Mouse (Mus musculus) liver, postnatal 0 days (tissue): ENCODE results near the gene Olfr1263. TPM values are rescaled to one million over a fixed set of nuclear protein-coding genes. Genes with fewer than 3 reads are reported as not detected.

Source experiments
- ATAC-seq: fragments of 200-750 bp; cut with Nextera tagmentation; 2 replicates; pipeline ENCODE4 v1.8.0; 2017; ENCODE audit warnings: mild to moderate bottlenecking, moderate library complexity
- DNase-seq: peaks from one replicate; pipeline ENCODE4 v3.0.0-alpha.2; 2016
- H3K27ac ChIP-seq: fragments of 300-500 bp; sonication (generic); 2 replicates; pipeline ENCODE4 v1.5.1; 2014; ENCODE audit warnings: antibody characterized with exemption, moderate library complexity, mild to moderate bottlenecking, low read depth
- H3K27me3 ChIP-seq: fragments of 300-500 bp; sonication (generic); 2 replicates; pipeline ENCODE4 v1.6.1; 2014; ENCODE audit warnings: low read length, control low read depth, mixed read lengths; ENCODE audit not compliant: insufficient read depth
- H3K36me3 ChIP-seq: fragments of 300-500 bp; sonication (generic); replicated peaks from 2 replicates; pipeline ENCODE4 v1.6.1; 2014; ENCODE audit warnings: mild to moderate bottlenecking, control low read depth, low read length, moderate library complexity, mixed read lengths; ENCODE audit not compliant: insufficient read depth
- H3K4me1 ChIP-seq: fragments of 300-500 bp; sonication (generic); 2 replicates; pipeline ENCODE4 v1.6.1; 2014; ENCODE audit warnings: antibody characterized with exemption, mild to moderate bottlenecking, control low read depth; ENCODE audit not compliant: insufficient read depth
- H3K4me2 ChIP-seq: fragments of 300-500 bp; sonication (generic); 2 replicates; pipeline ENCODE4 v1.6.1; 2014; ENCODE audit warnings: low read depth, mild to moderate bottlenecking, low read length, moderate library complexity, mixed read lengths
- H3K4me3 ChIP-seq: fragments of 300-500 bp; sonication (generic); 2 replicates; pipeline ENCODE4 v1.5.1; 2014; ENCODE audit warnings: low read depth, low read length
- H3K9ac ChIP-seq: fragments of 300-500 bp; sonication (generic); replicated peaks from 2 replicates; pipeline ENCODE4 v1.6.1; 2014; ENCODE audit warnings: mild to moderate bottlenecking, moderate library complexity
- H3K9me3 ChIP-seq: fragments of 300-500 bp; sonication (generic); 2 replicates; pipeline ENCODE4 v1.6.1; 2016; ENCODE audit warnings: mild to moderate bottlenecking, control low read depth, low read length, mixed read lengths
- CTCF ChIP-seq: sonication (generic); IDR thresholded peaks from 2 replicates; pipeline ENCODE4 v1.5.1; 2016; ENCODE audit warnings: antibody characterized with exemption, low read depth
- EP300 ChIP-seq: IDR thresholded peaks from 2 replicates; pipeline ENCODE4 v1.6.1; 2016; ENCODE audit warnings: antibody characterized with exemption, low read depth, mild to moderate bottlenecking
- polyA plus RNA-seq: library from polyadenylated mRNA; unstranded; fragments of >200 nt; fragmentation: Nextera tagmentation; extraction: Ambion mirVana; gene quantifications from 2 replicates; pipeline ENCODE4 v1.2.1, GENCODE M21; 2015

Olfr1263 gene
- polyA plus RNA-seq, 1 experiment from 2014 or later: not detected

GRCm38 (mm10) chr2:90063494-90063893, 51.6 kb downstream of the Olfr1263 start, which contains the start of gene Olfr140:
Gene Olfr140 (minus strand): TSS chr2:90063594.
- no peak for ATAC-seq
- no peaks in the 10 kb centered on the region for H3K4me1 ChIP-seq
- H3K9ac ChIP-seq: no peak within 1 kb of the TSS
- no peaks in the 10 kb centered on the region for H3K27me3 ChIP-seq
- DNase-seq: no peak
- H3K36me3 ChIP-seq: no peaks in the 10 kb centered on the region
- no peak within 1 kb of the TSS for H3K4me3 ChIP-seq
- no peak for TF ChIP-seq CTCF
- TF ChIP-seq EP300: no peak
- H3K9me3 ChIP-seq: no peaks in the 10 kb centered on the region
- no peak within 1 kb of the TSS for H3K4me2 ChIP-seq
- no peak within 1 kb of the TSS for H3K27ac ChIP-seq

Other genes with a start within 250 kb of the Olfr1263 start
- gene Olfr1254, start 218.5 kb upstream of the Olfr1263 start, polyA plus RNA-seq: not detected in 2 replicates
- gene Olfr1255, start 200.1 kb upstream of the Olfr1263 start, polyA plus RNA-seq: not detected in 2 replicates
- not detected in 2 replicates for gene Olfr1256, start 170.6 kb upstream of the Olfr1263 start, polyA plus RNA-seq
- gene Olfr48, start 163.9 kb upstream of the Olfr1263 start, polyA plus RNA-seq: not detected in 2 replicates
- not detected in 2 replicates for gene Olfr1257, start 133.7 kb upstream of the Olfr1263 start, polyA plus RNA-seq
- not detected in 2 replicates for gene Olfr1258, start 84.8 kb upstream of the Olfr1263 start, polyA plus RNA-seq
- gene Olfr1259, start 63.5 kb upstream of the Olfr1263 start, polyA plus RNA-seq: not detected in 2 replicates
- gene Olfr1260, start 37.8 kb upstream of the Olfr1263 start, polyA plus RNA-seq: not detected in 2 replicates
- gene Olfr1261, start 20.9 kb upstream of the Olfr1263 start, polyA plus RNA-seq: not detected in 2 replicates
- not detected in 2 replicates for gene Olfr1262, start 12.0 kb upstream of the Olfr1263 start, polyA plus RNA-seq
- gene Olfr1264, start 13.4 kb downstream of the Olfr1263 start, polyA plus RNA-seq: not detected in 2 replicates
- gene Olfr1265, start 23.2 kb downstream of the Olfr1263 start, polyA plus RNA-seq: not detected in 2 replicates
- gene Olfr140, start 51.5 kb downstream of the Olfr1263 start, polyA plus RNA-seq: not detected in 2 replicates
- not detected in 2 replicates for gene Olfr1269, start 109.3 kb downstream of the Olfr1263 start, polyA plus RNA-seq
- gene Olfr32, start 130.2 kb downstream of the Olfr1263 start, polyA plus RNA-seq: not detected in 2 replicates
- gene Olfr1270, start 141.0 kb downstream of the Olfr1263 start, polyA plus RNA-seq: not detected in 2 replicates
- not detected in 2 replicates for gene Olfr1506, start 212.4 kb downstream of the Olfr1263 start, polyA plus RNA-seq
- not detected in 2 replicates for gene Olfr142, start 245.5 kb downstream of the Olfr1263 start, polyA plus RNA-seq